Comparison of ENCODE assay signal across 9 mouse cellular contexts in genomic region chr13:17838484-17838851, GRCm38 (mm10). TPM values are rescaled to one million over a fixed set of nuclear protein-coding genes. Genes with fewer than 3 reads are reported as not detected.
DNase-seq lines count a peak whose midpoint lies in the region; ATAC-seq and TF ChIP-seq lines count a peak whose summit lies in the region.
"Had no signal": no experiment of that assay in that cellular context is flagged by ENCODE, and none has a peak within 500 bp of the region (broad histone marks: within the 10 kb centered on the region; RNA-seq: fewer than 3 reads in every experiment).

No protein-coding gene starts in this region.

- ATAC-seq in lung, embryonic 14.5 days (ENCODE audit: insufficient read depth): peak; percentile 76
- ATAC-seq in neutrophil, adult 5-6 weeks (ENCODE audit: extremely low read depth, insufficient number of reproducible peaks, low FRiP score, poor library complexity, severe bottlenecking): peak; percentile 64

- no peak overlapping the region for H3K4me2 ChIP-seq in lung, embryonic 14.5 days

- H3K9ac ChIP-seq in lung, embryonic 14.5 days: no peak overlapping the region

- H3K4me3 ChIP-seq in E14TG2a.4 (replicated peaks; ENCODE audit: low read length): no peak overlapping the region
- H3K4me3 ChIP-seq in lung, embryonic 14.5 days (ENCODE audit: low read depth, low read length): no peak overlapping the region
- H3K4me3 ChIP-seq: heart, embryonic 13.5 days had no signal

- no peaks in the 10 kb centered on the region for H3K9me3 ChIP-seq in E14TG2a.4 (ENCODE audit: low read length)
- H3K9me3 ChIP-seq in lung, embryonic 14.5 days (ENCODE audit: low read depth, low read length): no peaks in the 10 kb centered on the region
- H3K9me3 ChIP-seq: heart, embryonic 13.5 days had no signal

- DNase-seq in B cell, adult 2 months: peak; percentile 75 to 76
- peak; percentile 59 for DNase-seq in cerebellum, adult 8-10 months
- DNase-seq in forelimb bud, embryonic 11.5 days (ENCODE audit: low read depth, low spot score): peak; percentile 56
- peak; percentile 24 to 49 for DNase-seq in kidney, adult 8-10 months
- peak; percentile 91 for DNase-seq in lung, embryonic 14.5 days
- DNase-seq in ovary, postnatal 36 days (ENCODE audit: low spot score): no peak

- no peak overlapping the region; the same call in 1 of the 2 replicates for H3K27ac ChIP-seq in lung, embryonic 14.5 days (ENCODE audit: low read depth)
- H3K27ac ChIP-seq: heart, embryonic 13.5 days had no signal

- WGBS in lung, embryonic 14.5 days: 34% methylated on average over 4 of the region's 4 CpGs

- peak; percentile 45 for TF ChIP-seq CTCF in E14TG2a.4 (conservative IDR thresholded peaks at IDR 0.05; ENCODE audit: low read length)
- peak; percentile 67 for TF ChIP-seq CTCF in lung, embryonic 14.5 days (IDR thresholded peaks at IDR 0.05; ENCODE audit: low read depth)

- H3K4me1 ChIP-seq in E14TG2a.4 (replicated peaks; ENCODE audit: low read depth, low read length): peaks cover 45% of the 10 kb centered on the region
- H3K4me1 ChIP-seq in lung, embryonic 14.5 days (ENCODE audit: insufficient read depth): no peaks in the 10 kb centered on the region; the same call in 1 of the 2 replicates

- H3K27me3 ChIP-seq in E14TG2a.4 (ENCODE audit: insufficient read depth, low read length): no peaks in the 10 kb centered on the region
- H3K27me3 ChIP-seq in lung, embryonic 14.5 days (ENCODE audit: insufficient read depth, low read length): no peaks in the 10 kb centered on the region
- H3K27me3 ChIP-seq: heart, embryonic 13.5 days had no signal

- H3K36me3 ChIP-seq in E14TG2a.4 (ENCODE audit: insufficient read depth, low read length): no peaks in the 10 kb centered on the region
- H3K36me3 ChIP-seq in lung, embryonic 14.5 days (ENCODE audit: insufficient read depth): no peaks in the 10 kb centered on the region
- H3K36me3 ChIP-seq: heart, embryonic 13.5 days had no signal

RNA-seq across cellular contexts. Expression of gene Cdk13, which starts 33.6 kb away (rescaled TPM):
- polyA plus RNA-seq in lung, embryonic 14.5 days (2014; fragmentation: Nextera tagmentation; extraction: Ambion mirVana): 23.0 and 27.6 TPM in 2 replicates
- total RNA-seq in neutrophil, adult 5-6 weeks (2017): 195 and 196 TPM in 2 replicates
